19 mouse cellular contexts compared by ENCODE assay signal in genomic region chr16:17052087-17052486, GRCm38 (mm10). TPM values are rescaled to one million over a fixed set of nuclear protein-coding genes. Genes with fewer than 3 reads are reported as not detected.
A peak's percentile ranks its signal among the peaks of the same experiment; 100 is the strongest.
DNase-seq lines count a peak whose midpoint lies in the region; ATAC-seq and TF ChIP-seq lines count a peak whose summit lies in the region.
"Had no signal": no experiment of that assay in that cellular context is flagged by ENCODE, and none has a peak within 500 bp of the region (broad histone marks: within the 10 kb centered on the region; RNA-seq: fewer than 3 reads in every experiment).

No protein-coding gene starts in this region.

- H3K27me3 ChIP-seq in heart, embryonic 12.5 days (replicated peaks), result no peaks in the 10 kb centered on the region
- H3K27me3 ChIP-seq in heart, embryonic 10.5 days (ENCODE audit: insufficient read depth, poor library complexity, severe bottlenecking), result no peaks in the 10 kb centered on the region
- no peaks in the 10 kb centered on the region for H3K27me3 ChIP-seq in midbrain, embryonic 11.5 days (ENCODE audit: control insufficient read depth, insufficient read depth, low read length)
- no peaks in the 10 kb centered on the region for H3K27me3 ChIP-seq in midbrain, embryonic 16.5 days (ENCODE audit: control insufficient read depth, insufficient read depth, low read depth, low read length)
- H3K27me3 ChIP-seq: CH12.LX; liver, embryonic 15.5 days; neural tube, embryonic 15.5 days had no signal

- H3K4me3 ChIP-seq in heart, embryonic 12.5 days, result no peak overlapping the region
- H3K4me3 ChIP-seq in heart, embryonic 10.5 days, result no peak overlapping the region
- H3K4me3 ChIP-seq in layer of hippocampus, adult 2 months, result no peak overlapping the region
- H3K4me3 ChIP-seq in midbrain, embryonic 11.5 days (ENCODE audit: low read depth, low read length), result no peak overlapping the region
- H3K4me3 ChIP-seq in midbrain, embryonic 16.5 days (ENCODE audit: low read depth, low read length), result no peak overlapping the region
- H3K4me3 ChIP-seq: erythroblast, embryonic 14.5 days; liver, embryonic 15.5 days; neural tube, embryonic 15.5 days had no signal

- WGBS in heart, embryonic 12.5 days, result 70% methylated on average over 7 of the region's 7 CpGs
- WGBS in heart, embryonic 10.5 days, result 61% methylated on average over 7 of the region's 7 CpGs
- 85% methylated on average over 7 of the region's 7 CpGs for WGBS in midbrain, embryonic 11.5 days
- 84% methylated on average over 7 of the region's 7 CpGs for WGBS in midbrain, embryonic 16.5 days

- H3K4me2 ChIP-seq in heart, embryonic 12.5 days, result no peak overlapping the region
- no peak overlapping the region for H3K4me2 ChIP-seq in midbrain, embryonic 11.5 days
- no peak overlapping the region for H3K4me2 ChIP-seq in midbrain, embryonic 16.5 days (ENCODE audit: low read length)
- H3K4me2 ChIP-seq: heart, embryonic 11.5 days; liver, embryonic 15.5 days; neural tube, embryonic 15.5 days had no signal

- H3K4me1 ChIP-seq in heart, embryonic 12.5 days (replicated peaks), result peaks cover 8% of the 10 kb centered on the region
- peaks cover 10% of the 10 kb centered on the region for H3K4me1 ChIP-seq in heart, embryonic 10.5 days
- H3K4me1 ChIP-seq in midbrain, embryonic 11.5 days (ENCODE audit: control insufficient read depth, insufficient read depth, low read length), result no peaks in the 10 kb centered on the region; the same call in 1 of the 2 replicates
- H3K4me1 ChIP-seq in midbrain, embryonic 16.5 days (ENCODE audit: control insufficient read depth, insufficient read depth, low read length), result peaks cover 7% of the 10 kb centered on the region
- H3K4me1 ChIP-seq: liver, embryonic 15.5 days had no signal

- no peak overlapping the region for H3K9ac ChIP-seq in heart, embryonic 12.5 days
- no peak overlapping the region for H3K9ac ChIP-seq in midbrain, embryonic 11.5 days (ENCODE audit: low read length)
- H3K9ac ChIP-seq in midbrain, embryonic 16.5 days (ENCODE audit: low read depth, low read length), result no peak overlapping the region
- H3K9ac ChIP-seq: liver, embryonic 15.5 days; neural tube, embryonic 15.5 days had no signal

- peaks cover 30% of the 10 kb centered on the region for H3K36me3 ChIP-seq in heart, embryonic 12.5 days
- H3K36me3 ChIP-seq in heart, embryonic 10.5 days, result peaks cover 24% of the 10 kb centered on the region
- H3K36me3 ChIP-seq in midbrain, embryonic 11.5 days (ENCODE audit: control insufficient read depth, insufficient read depth, low read length), result peaks cover 9% of the 10 kb centered on the region; the same call in 1 of the 2 replicates
- H3K36me3 ChIP-seq in midbrain, embryonic 16.5 days (ENCODE audit: control insufficient read depth, insufficient read depth, low read length), result peaks cover 10% of the 10 kb centered on the region; the same call in 1 of the 2 replicates

- no peak for TF ChIP-seq CTCF in layer of hippocampus, adult 2 months (conservative IDR thresholded peaks at IDR 0.05)

- H3K27ac ChIP-seq in heart, embryonic 12.5 days (ENCODE audit: poor library complexity, severe bottlenecking), result no peak overlapping the region
- H3K27ac ChIP-seq in heart, embryonic 10.5 days, result no peak overlapping the region
- H3K27ac ChIP-seq in layer of hippocampus, adult 2 months, result 0 out of 2 replicates have a peak overlapping the region, but pooled peaks have one; percentile 14
- H3K27ac ChIP-seq in midbrain, embryonic 11.5 days (ENCODE audit: low read depth, low read length), result no peak overlapping the region
- no peak overlapping the region for H3K27ac ChIP-seq in midbrain, embryonic 16.5 days (ENCODE audit: low read length)
- H3K27ac ChIP-seq: liver, embryonic 15.5 days; neural tube, embryonic 15.5 days had no signal

- ATAC-seq in heart, embryonic 12.5 days (ENCODE audit: insufficient number of reproducible peaks, low FRiP score), result peak; percentile 24; the same call in 1 of the 2 replicates
- peak; percentile 35; the same call in 1 of the 2 replicates for ATAC-seq in midbrain, embryonic 11.5 days (ENCODE audit: low FRiP score)
- no peak for ATAC-seq in midbrain, embryonic 16.5 days
- ATAC-seq: forebrain, embryonic 14.5 days had no signal

- no peak for DNase-seq in heart, embryonic 10.5 days (ENCODE audit: low spot score)
- no peak for DNase-seq in layer of hippocampus, adult 2 months (ENCODE audit: low spot score in 2 of 2)
- DNase-seq in layer of hippocampus, postnatal 25 days (ENCODE audit: extremely low spot score in 1 of 2, low spot score in 1 of 2), result no peak
- DNase-seq in midbrain, embryonic 11.5 days (ENCODE audit: low spot score, missing footprints), result no peak
- no peak for DNase-seq in T-cell, adult 2 months (ENCODE audit: low spot score)
- DNase-seq: cerebellum, adult 11 months; gastrocnemius, postnatal 36 days; kidney, adult 11 months; layer of hippocampus, postnatal 36 days; right cerebral cortex, postnatal 4 days; thymus, postnatal 25 days had no signal

- no peaks in the 10 kb centered on the region for H3K9me3 ChIP-seq in heart, embryonic 12.5 days (replicated peaks)
- no peaks in the 10 kb centered on the region for H3K9me3 ChIP-seq in heart, embryonic 10.5 days
- H3K9me3 ChIP-seq in midbrain, embryonic 11.5 days (ENCODE audit: control insufficient read depth, low read length), result no peaks in the 10 kb centered on the region
- H3K9me3 ChIP-seq in midbrain, embryonic 16.5 days (replicated peaks; ENCODE audit: control insufficient read depth, low read length, poor library complexity, severe bottlenecking), result no peaks in the 10 kb centered on the region
- H3K9me3 ChIP-seq: liver, embryonic 15.5 days; neural tube, embryonic 15.5 days had no signal

RNA-seq across cellular contexts. Expression of gene Ypel1, which starts 17.4 kb away (rescaled TPM):
- 14.4 and 15.4 TPM in 2 replicates for polyA plus RNA-seq in heart, embryonic 12.5 days (2016; fragmentation: Nextera tagmentation; extraction: Ambion mirVana)
- 16.6 and 27.6 TPM in 2 replicates for polyA plus RNA-seq in heart, embryonic 10.5 days (2016; fragmentation: Nextera tagmentation; extraction: Ambion mirVana)
- 10 to 100 TPM; 35.0 to 38.0 TPM for total RNA-seq in layer of hippocampus, adult 2 months (2021)
- total RNA-seq in layer of hippocampus, postnatal 25 days (2021), result 10 to 100 TPM; 39.8 to 40.5 TPM
- 123 and 127 TPM in 2 replicates for polyA plus RNA-seq in midbrain, embryonic 11.5 days (2014; fragmentation: Nextera tagmentation; extraction: Ambion mirVana)
- polyA plus RNA-seq in midbrain, embryonic 16.5 days (2015; fragmentation: Nextera tagmentation; extraction: Ambion mirVana), result 150 and 160 TPM in 2 replicates

RNA-seq across cellular contexts. Expression of gene Ppil2, which starts 59.0 kb away (rescaled TPM):
- 101 and 105 TPM in 2 replicates for polyA plus RNA-seq in heart, embryonic 12.5 days (2016; fragmentation: Nextera tagmentation; extraction: Ambion mirVana)
- polyA plus RNA-seq in heart, embryonic 10.5 days (2016; fragmentation: Nextera tagmentation; extraction: Ambion mirVana), result 114 and 125 TPM in 2 replicates
- 100 to 1,000 TPM in 1 of 2 experiments, 10 to 100 TPM in 1; 91.3 to 105 TPM for total RNA-seq in layer of hippocampus, adult 2 months (2021)
- total RNA-seq in layer of hippocampus, postnatal 25 days (2021), result 100 to 1,000 TPM in 1 of 2 experiments, 10 to 100 TPM in 1; 86.7 to 102 TPM
- polyA plus RNA-seq in midbrain, embryonic 11.5 days (2014; fragmentation: Nextera tagmentation; extraction: Ambion mirVana), result 142 and 147 TPM in 2 replicates
- 147 and 153 TPM in 2 replicates for polyA plus RNA-seq in midbrain, embryonic 16.5 days (2015; fragmentation: Nextera tagmentation; extraction: Ambion mirVana)
